Mouse (Mus musculus) CH12F3 (cell line): ENCODE measurements around the gene Tspan2.

Source experiments
- in situ Hi-C: fragments of 300-500 bp; cut with MboI; formaldehyde crosslinking; loops from 2 replicates; pipeline ENCODE4 v1.14.3; 2020; ENCODE audit warnings: low sequenced_read_pairs

Tspan2 gene

GRCm38 (mm10) chr3:102734313-102735030 lies at the start of gene Tspan2:
TSS of gene Tspan2 (plus strand) at chr3:102734529.
- in situ Hi-C loops = no loop called here

- in situ Hi-C loops = no loop called here
Measured at GRCm38 (mm10) chr3:102686861-102687260, 47.5 kb upstream of the Tspan2 start.

GRCm38 (mm10) chr3:102687852-102688251 lies 46.5 kb upstream of the Tspan2 start:
- in situ Hi-C loops = no loop called here

- in situ Hi-C loops = no loop called here
Measured at GRCm38 (mm10) chr3:102691802-102692484, 42.4 kb upstream of the Tspan2 start.

- in situ Hi-C loops = no loop called here
Measured at GRCm38 (mm10) chr3:102692758-102693325, 41.5 kb upstream of the Tspan2 start.

GRCm38 (mm10) chr3:102698127-102698526 lies 36.2 kb upstream of the Tspan2 start:
- in situ Hi-C loops = no loop called here

- in situ Hi-C loops = no loop called here
Measured at GRCm38 (mm10) chr3:102701303-102701702, 33.0 kb upstream of the Tspan2 start.

GRCm38 (mm10) chr3:102701902-102702544 lies 32.3 kb upstream of the Tspan2 start:
- in situ Hi-C loops = no loop called here

GRCm38 (mm10) chr3:102704001-102704401 lies 30.3 kb upstream of the Tspan2 start:
- in situ Hi-C loops = no loop called here

- in situ Hi-C loops = loop anchor here (5.0 kb wide), 1 partner anchor 99 kb away; no protein-coding TSS in a partner anchor
Measured at GRCm38 (mm10) chr3:102708599-102708998, 25.7 kb upstream of the Tspan2 start.

- in situ Hi-C loops = no loop called here
Measured at GRCm38 (mm10) chr3:102715066-102715584, 19.2 kb upstream of the Tspan2 start.

GRCm38 (mm10) chr3:102715839-102716238 lies 18.5 kb upstream of the Tspan2 start:
- in situ Hi-C loops = no loop called here

- in situ Hi-C loops = no loop called here
Measured at GRCm38 (mm10) chr3:102717586-102718285, 16.6 kb upstream of the Tspan2 start.

GRCm38 (mm10) chr3:102723154-102723553 lies 11.2 kb upstream of the Tspan2 start:
- in situ Hi-C loops = no loop called here

- in situ Hi-C loops = no loop called here
Measured at GRCm38 (mm10) chr3:102723841-102724570, 10.3 kb upstream of the Tspan2 start.

GRCm38 (mm10) chr3:102724798-102725459 lies 9.4 kb upstream of the Tspan2 start:
- in situ Hi-C loops = no loop called here

GRCm38 (mm10) chr3:102729416-102729815 lies 4.9 kb upstream of the Tspan2 start:
- in situ Hi-C loops = no loop called here

- in situ Hi-C loops = no loop called here
Measured at GRCm38 (mm10) chr3:102731112-102731511, 3.2 kb upstream of the Tspan2 start.

- in situ Hi-C loops = no loop called here
Measured at GRCm38 (mm10) chr3:102732619-102733018, 1.7 kb upstream of the Tspan2 start.
